ENCODE assay signal across 21 mouse cellular contexts in the genomic region with DNA sequence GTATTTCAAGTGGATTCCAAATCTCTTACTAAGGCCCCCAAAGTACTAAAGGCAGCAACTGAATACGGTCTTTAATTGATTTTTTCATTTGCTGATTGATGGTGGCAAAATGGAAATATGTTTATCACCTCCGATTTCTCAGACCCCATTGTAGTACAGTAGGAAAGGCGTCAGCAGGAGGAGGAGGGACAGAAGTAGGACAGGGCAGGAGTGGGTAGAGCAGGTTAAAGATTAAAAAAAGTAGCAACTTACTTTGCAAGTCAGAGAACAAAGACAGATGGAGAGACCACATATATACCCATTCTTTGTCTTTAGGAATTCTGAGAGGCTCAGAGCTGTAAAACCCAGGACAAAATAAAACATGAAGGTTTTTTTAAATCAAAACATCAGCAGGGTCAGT.
A peak's percentile ranks its signal among the peaks of the same experiment; 100 is the strongest.
DNase-seq lines count a peak whose midpoint lies in the region; ATAC-seq and TF ChIP-seq lines count a peak whose summit lies in the region.
"Had no signal": no experiment of that assay in that cellular context is flagged by ENCODE, and none has a peak within 500 bp of the region (broad histone marks: within the 10 kb centered on the region; RNA-seq: fewer than 3 reads in every experiment).

No protein-coding gene starts in this region.

- H3K4me3 ChIP-seq in heart, embryonic 13.5 days, result no peak overlapping the region
- H3K4me3 ChIP-seq in heart, embryonic 10.5 days, result no peak overlapping the region
- H3K4me3 ChIP-seq in layer of hippocampus, adult 2 months, result no peak overlapping the region
- no peak overlapping the region for H3K4me3 ChIP-seq in hindbrain, embryonic 12.5 days
- H3K4me3 ChIP-seq in hindbrain, embryonic 16.5 days (ENCODE audit: low read length), result no peak overlapping the region
- H3K4me3 ChIP-seq: embryonic facial prominence, embryonic 15.5 days; heart, adult 2 months; limb, embryonic 12.5 days; liver, embryonic 12.5 days; megakaryocyte, embryonic 14.5 days had no signal

- ATAC-seq in heart, embryonic 13.5 days (ENCODE audit: extremely low read depth, insufficient number of reproducible peaks, low FRiP score, low TSS enrichment), result no peak
- ATAC-seq in hindbrain, embryonic 12.5 days (ENCODE audit: low FRiP score), result no peak
- ATAC-seq in hindbrain, embryonic 16.5 days, result 0 out of 2 replicates have a peak, but pooled peaks have one; percentile 24
- ATAC-seq: intestine, embryonic 16.5 days; liver, embryonic 12.5 days had no signal

- no peak overlapping the region for H3K27ac ChIP-seq in heart, embryonic 13.5 days (replicated peaks)
- no peak overlapping the region for H3K27ac ChIP-seq in heart, embryonic 10.5 days
- H3K27ac ChIP-seq in layer of hippocampus, adult 2 months, result peak overlapping the region; percentile 47
- H3K27ac ChIP-seq in hindbrain, embryonic 12.5 days, result peak overlapping the region; percentile 60
- H3K27ac ChIP-seq in hindbrain, embryonic 16.5 days (ENCODE audit: low read depth, low read length), result no peak overlapping the region
- H3K27ac ChIP-seq: embryonic facial prominence, embryonic 15.5 days; heart, adult 2 months; limb, embryonic 12.5 days; liver, embryonic 12.5 days; stomach, postnatal 0 days had no signal

- no peak overlapping the region for H3K9ac ChIP-seq in heart, embryonic 13.5 days
- H3K9ac ChIP-seq in hindbrain, embryonic 12.5 days, result no peak overlapping the region
- H3K9ac ChIP-seq in hindbrain, embryonic 16.5 days (ENCODE audit: low read depth, low read length), result no peak overlapping the region
- H3K9ac ChIP-seq: embryonic facial prominence, embryonic 15.5 days; limb, embryonic 12.5 days; liver, embryonic 12.5 days had no signal

- no peak for TF ChIP-seq CTCF in layer of hippocampus, adult 2 months (conservative IDR thresholded peaks at IDR 0.05)

- peak overlapping the region; percentile 49 for H3K4me2 ChIP-seq in heart, embryonic 13.5 days
- no peak overlapping the region for H3K4me2 ChIP-seq in hindbrain, embryonic 12.5 days (replicated peaks)
- no peak overlapping the region for H3K4me2 ChIP-seq in hindbrain, embryonic 16.5 days (ENCODE audit: low read length)
- H3K4me2 ChIP-seq: embryonic facial prominence, embryonic 15.5 days; limb, embryonic 12.5 days; liver, embryonic 12.5 days had no signal

- no peaks in the 10 kb centered on the region for H3K27me3 ChIP-seq in heart, embryonic 13.5 days (replicated peaks)
- H3K27me3 ChIP-seq in heart, embryonic 10.5 days (ENCODE audit: insufficient read depth, poor library complexity, severe bottlenecking), result no peaks in the 10 kb centered on the region
- H3K27me3 ChIP-seq in hindbrain, embryonic 12.5 days, result no peaks in the 10 kb centered on the region
- no peaks in the 10 kb centered on the region for H3K27me3 ChIP-seq in hindbrain, embryonic 16.5 days (replicated peaks; ENCODE audit: control insufficient read depth, insufficient read depth, low read length)
- H3K27me3 ChIP-seq: embryonic facial prominence, embryonic 15.5 days; limb, embryonic 12.5 days; liver, embryonic 12.5 days; megakaryocyte, embryonic 14.5 days had no signal

- no peak for DNase-seq in heart, embryonic 10.5 days (ENCODE audit: low spot score)
- DNase-seq in layer of hippocampus, adult 2 months (ENCODE audit: low spot score in 2 of 2), result no peak
- no peak for DNase-seq in layer of hippocampus, postnatal 36 days
- no peak for DNase-seq in spleen, postnatal 14 days (ENCODE audit: low spot score in 2 of 2)
- no peak for DNase-seq in left cerebral cortex, postnatal 4 days
- DNase-seq: adrenal gland, postnatal 25 days; B cell, adult 2 months; cerebellum, adult 18-20 months; cerebellum, postnatal 36 days; gastrocnemius, postnatal 14 days; heart, adult 2 months; lung, adult 2 months had no signal

- WGBS in heart, embryonic 13.5 days, result 50% methylated on average over 3 of the region's 3 CpGs
- 61% methylated on average over 3 of the region's 3 CpGs for WGBS in heart, embryonic 10.5 days
- 59% methylated on average over 3 of the region's 3 CpGs for WGBS in hindbrain, embryonic 12.5 days
- WGBS in hindbrain, embryonic 16.5 days, result 57% methylated on average over 3 of the region's 3 CpGs

- no peaks in the 10 kb centered on the region for H3K9me3 ChIP-seq in heart, embryonic 13.5 days
- H3K9me3 ChIP-seq in heart, embryonic 10.5 days, result no peaks in the 10 kb centered on the region
- H3K9me3 ChIP-seq in hindbrain, embryonic 12.5 days (replicated peaks), result no peaks in the 10 kb centered on the region
- H3K9me3 ChIP-seq in hindbrain, embryonic 16.5 days (ENCODE audit: control insufficient read depth, low read length), result no peaks in the 10 kb centered on the region
- H3K9me3 ChIP-seq: embryonic facial prominence, embryonic 15.5 days; limb, embryonic 12.5 days; liver, embryonic 12.5 days had no signal

- intact Hi-C loops in left cerebral cortex, postnatal 4 days (cut with DNase I), result no loop called here

- 0 out of 2 replicates have a peak, but pooled peaks cover 5% of the 10 kb centered on the region for H3K4me1 ChIP-seq in heart, embryonic 13.5 days
- no peaks in the 10 kb centered on the region for H3K4me1 ChIP-seq in heart, embryonic 10.5 days
- 0 out of 2 replicates have a peak, but pooled peaks cover 4% of the 10 kb centered on the region for H3K4me1 ChIP-seq in hindbrain, embryonic 12.5 days
- peaks cover 3% of the 10 kb centered on the region for H3K4me1 ChIP-seq in hindbrain, embryonic 16.5 days (ENCODE audit: control insufficient read depth, insufficient read depth, low read depth, low read length)
- H3K4me1 ChIP-seq: limb, embryonic 12.5 days; liver, embryonic 12.5 days; megakaryocyte, embryonic 14.5 days had no signal

- no peaks in the 10 kb centered on the region for H3K36me3 ChIP-seq in heart, embryonic 13.5 days
- H3K36me3 ChIP-seq in heart, embryonic 10.5 days, result no peaks in the 10 kb centered on the region
- no peaks in the 10 kb centered on the region for H3K36me3 ChIP-seq in hindbrain, embryonic 12.5 days
- H3K36me3 ChIP-seq in hindbrain, embryonic 16.5 days (ENCODE audit: control insufficient read depth, insufficient read depth, low read length), result no peaks in the 10 kb centered on the region
- H3K36me3 ChIP-seq: embryonic facial prominence, embryonic 15.5 days; limb, embryonic 12.5 days; liver, embryonic 12.5 days had no signal

Comparison
In these comparisons a context has a peak if more than half of its experiments do, and no peak if none do; other contexts are left out.
1. H3K27ac ChIP-seq: peak in layer of hippocampus, adult 2 months (single experiment) and hindbrain, embryonic 12.5 days (single experiment); none in heart, embryonic 13.5 days (single experiment), heart, embryonic 10.5 days (single experiment) and hindbrain, embryonic 16.5 days (single experiment).